Mouse (Mus musculus) small intestine, adult 2 months (tissue): Measurements from ENCODE around the gene C1ql1.

ENCODE experiments used
- CTCF ChIP-seq: fragments of 200-500 bp; IDR thresholded peaks from 2 replicates; pipeline ENCODE4 v1.5.1; 2012; ENCODE audit warnings: low read depth, mild to moderate bottlenecking, control low read depth, inconsistent platforms, low read length, moderate library complexity, mixed read lengths; ENCODE audit not compliant: insufficient replicate concordance, insufficient read length; ENCODE audit errors: extremely low read depth
- POLR2A ChIP-seq: fragments of 200-500 bp; IDR thresholded peaks from 2 replicates; pipeline ENCODE4 v1.6.1; 2012; ENCODE audit warnings: low read depth, mild to moderate bottlenecking, control low read depth, inconsistent platforms, low read length, moderate library complexity

DNA sequence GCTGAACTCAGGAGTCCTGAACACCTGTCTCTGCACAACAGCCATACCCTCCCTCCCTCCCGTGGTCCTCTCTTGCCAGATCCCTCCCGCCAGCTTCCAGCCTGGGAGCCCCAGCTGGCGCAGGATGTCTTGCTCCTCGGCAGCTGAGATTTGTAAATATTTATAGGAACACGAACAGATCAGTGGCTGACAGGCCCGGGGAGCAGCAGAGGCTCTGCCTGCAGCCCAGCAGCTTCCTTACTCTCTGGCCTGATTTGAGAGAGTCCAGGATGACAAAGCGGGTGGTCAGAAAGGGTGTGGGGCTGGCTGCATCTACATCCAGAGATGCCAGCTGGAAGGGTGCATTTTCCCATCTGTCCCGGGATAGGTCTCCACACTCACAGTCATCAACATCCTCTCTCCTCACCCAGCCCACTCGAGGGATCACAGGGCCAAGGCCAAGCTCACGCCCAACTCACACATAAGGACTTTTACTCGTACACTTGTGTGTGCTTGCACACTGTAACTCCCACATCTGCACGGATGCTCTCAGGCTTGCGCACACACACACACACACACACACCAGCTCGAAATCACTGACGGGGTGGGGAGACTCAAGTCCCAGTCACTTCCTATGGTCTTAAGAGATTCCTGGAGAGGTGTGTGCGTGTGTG, 10.6 kb upstream of the C1ql1 start:
- TF ChIP-seq CTCF: no peak
- no peak for TF ChIP-seq POLR2A
